Mouse (Mus musculus) intestine, postnatal 0 days (tissue): ENCODE results near the gene Hoxb5. TPM values are rescaled to one million over a fixed set of nuclear protein-coding genes. Genes with fewer than 3 reads are reported as not detected.

Source experiments
- ATAC-seq: fragments of 200-750 bp; cut with Nextera tagmentation; 2 replicates; pipeline ENCODE4 v1.8.0; 2017; ENCODE audit warnings: mild to moderate bottlenecking, moderate TSS enrichment, moderate library complexity
- H3K27ac ChIP-seq: fragments of 300-500 bp; sonication (generic); 2 replicates; pipeline ENCODE4 v1.5.1; 2014; ENCODE audit warnings: mild to moderate bottlenecking, low read depth, low read length, moderate library complexity
- H3K27me3 ChIP-seq: fragments of 300-500 bp; sonication (generic); replicated peaks from 2 replicates; pipeline ENCODE4 v1.6.1; 2014; ENCODE audit warnings: low read length, mixed read lengths; ENCODE audit not compliant: control insufficient read depth, insufficient read depth
- H3K36me3 ChIP-seq: fragments of 300-500 bp; sonication (generic); 2 replicates; pipeline ENCODE4 v1.6.1; 2014; ENCODE audit warnings: mild to moderate bottlenecking, moderate library complexity; ENCODE audit not compliant: control insufficient read depth, insufficient read depth
- H3K4me1 ChIP-seq: fragments of 300-500 bp; sonication (generic); replicated peaks from 2 replicates; pipeline ENCODE4 v1.6.1; 2014; ENCODE audit warnings: antibody characterized with exemption, low read length, mixed read lengths; ENCODE audit not compliant: control insufficient read depth, insufficient read depth
- H3K4me2 ChIP-seq: fragments of 300-500 bp; sonication (generic); replicated peaks from 2 replicates; pipeline ENCODE4 v1.6.1; 2014; ENCODE audit warnings: low read depth, mild to moderate bottlenecking, moderate library complexity
- H3K4me3 ChIP-seq: fragments of 300-500 bp; sonication (generic); 2 replicates; pipeline ENCODE4 v1.5.1; 2014; ENCODE audit warnings: low read depth, low read length
- H3K9ac ChIP-seq: fragments of 300-500 bp; sonication (generic); 2 replicates; pipeline ENCODE4 v1.6.1; 2014; ENCODE audit warnings: mild to moderate bottlenecking, low read depth, low read length
- H3K9me3 ChIP-seq: fragments of 300-500 bp; sonication (generic); 2 replicates; pipeline ENCODE4 v1.6.1; 2016; ENCODE audit warnings: mixed run types; ENCODE audit not compliant: control insufficient read depth
- CTCF ChIP-seq: sonication (generic); IDR thresholded peaks from 2 replicates; pipeline ENCODE4 v1.5.1; 2016; ENCODE audit warnings: low read depth, mild to moderate bottlenecking, control low read depth, antibody characterized with exemption, moderate library complexity
- WGBS: fragments of 180-500 bp; shearing (Covaris S2); extraction: QIAGEN DNeasy Blood & Tissue Kit; methylation state at CpG from one replicate; pipeline ENCODE4 v1.1.7; 2014; 5-methylcytosine and 5-hydroxymethylcytosine counted together
- polyA plus RNA-seq: library from polyadenylated mRNA; unstranded; fragments of >200 nt; fragmentation: Nextera tagmentation; extraction: Ambion mirVana; gene quantifications from 2 replicates; pipeline ENCODE4 v1.2.1, GENCODE M21; 2015

Hoxb5 gene
- polyA plus RNA-seq, 1 experiment from 2014 or later: 14.7 TPM

DNA sequence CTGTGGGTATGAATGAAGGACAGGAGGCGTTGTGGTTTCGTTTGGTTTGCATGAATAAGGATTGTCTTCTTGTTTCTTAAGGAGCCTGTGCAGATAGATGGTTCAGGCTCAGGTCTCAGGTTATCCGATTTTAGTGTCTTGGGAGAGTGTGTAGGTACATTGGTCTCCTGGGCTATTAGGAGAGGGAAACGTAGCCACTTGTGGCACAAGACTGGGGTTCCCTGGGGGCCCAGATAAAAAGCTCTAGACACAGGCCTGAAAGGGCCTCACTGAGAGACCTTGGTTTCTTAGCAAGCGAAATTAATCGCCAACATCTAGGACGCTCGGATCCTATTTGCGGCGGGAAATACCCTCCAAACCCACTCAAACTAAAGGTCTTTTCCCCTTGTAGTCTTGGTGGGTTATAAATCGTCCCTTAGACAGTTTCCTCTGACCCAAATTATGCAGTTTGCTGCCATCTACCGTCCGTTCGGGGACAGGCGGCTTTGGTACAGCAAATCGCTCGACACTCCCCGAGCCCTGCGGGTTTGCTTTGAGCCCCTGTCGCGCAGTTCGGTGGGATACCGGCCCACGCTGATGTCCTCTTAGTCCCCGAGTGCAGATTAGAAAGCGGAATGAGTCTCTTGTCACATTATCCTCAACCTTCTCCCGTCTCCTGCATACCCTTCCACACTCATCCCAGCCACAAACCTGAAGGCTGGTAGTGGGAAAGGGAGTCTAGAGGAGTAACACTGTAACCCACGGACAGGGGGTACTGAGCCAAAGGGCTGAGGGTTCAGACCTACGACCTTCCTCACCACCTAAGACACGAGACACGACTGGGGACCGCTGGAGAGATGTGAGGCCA is 8.7 kb upstream of the Hoxb5 start:
- Histone ChIP-seq H3K4me2 (peak overlapping the region; percentile 63), H3K4me1 (no peaks in the 10 kb centered on the region), H3K9me3 (no peaks in the 10 kb centered on the region), H3K27me3 (peaks cover 74% of the 10 kb centered on the region), H3K9ac (peak overlapping the region; percentile 51; the same call in 1 of the 2 replicates), H3K4me3 (peak overlapping the region; percentile 46), H3K36me3 (no peaks in the 10 kb centered on the region), H3K27ac (no peak overlapping the region)
- WGBS: 1% methylated on average over 32 of the region's 32 CpGs
- ATAC-seq: no peak
- peak; percentile 86 for TF ChIP-seq CTCF

DNA sequence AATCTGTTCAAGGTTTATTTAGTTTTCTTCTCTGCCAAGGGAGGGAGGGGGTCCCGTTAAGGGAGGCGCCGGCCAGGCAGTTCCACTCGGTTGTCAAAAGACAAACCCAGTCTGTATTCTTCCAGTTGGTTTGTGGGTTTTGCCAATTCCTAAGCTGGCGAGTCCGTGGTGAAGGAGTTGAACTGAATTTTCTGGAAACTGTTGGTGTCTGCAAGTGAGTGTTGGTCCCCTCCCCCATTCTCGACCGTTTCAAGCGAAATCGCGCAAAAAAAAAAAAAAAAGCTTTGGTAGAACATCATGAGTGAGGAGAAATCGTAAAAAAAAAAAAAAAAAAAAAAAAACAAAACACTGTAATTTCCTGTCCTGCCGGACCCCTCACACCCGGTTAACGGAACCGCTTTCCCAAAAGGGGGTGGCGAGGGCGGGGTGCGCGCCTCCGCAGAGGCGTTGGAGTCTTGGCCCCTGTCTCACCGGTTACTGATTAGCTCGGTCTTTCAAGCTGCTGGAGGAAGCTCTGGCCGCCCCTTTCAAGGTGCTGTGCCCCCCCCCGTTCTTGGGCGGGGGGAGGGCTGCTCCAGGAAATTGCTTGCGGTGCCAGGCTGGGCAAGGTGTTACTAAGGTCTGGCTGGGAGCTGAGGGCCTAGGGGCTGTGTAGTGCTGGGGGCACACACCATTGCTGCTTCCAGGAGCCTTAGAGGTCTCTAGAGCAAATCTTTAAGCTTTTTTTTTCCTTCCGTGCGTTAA is 7.9 kb upstream of the Hoxb5 start:
- Histone ChIP-seq H3K27me3 (peaks cover 80% of the 10 kb centered on the region), H3K4me2 (peak overlapping the region; percentile 63), H3K27ac (no peak overlapping the region), H3K4me3 (peak overlapping the region; percentile 46), H3K36me3 (no peaks in the 10 kb centered on the region), H3K9me3 (no peaks in the 10 kb centered on the region), H3K9ac (0 out of 2 replicates have a peak overlapping the region, but pooled peaks have one; percentile 11), H3K4me1 (no peaks in the 10 kb centered on the region; the same call in 1 of the 2 replicates)
- 2% methylated on average over 30 of the region's 30 CpGs for WGBS
- ATAC-seq: 0 out of 2 replicates have a peak, but pooled peaks have one; percentile 20
- TF ChIP-seq CTCF: no peak

DNA sequence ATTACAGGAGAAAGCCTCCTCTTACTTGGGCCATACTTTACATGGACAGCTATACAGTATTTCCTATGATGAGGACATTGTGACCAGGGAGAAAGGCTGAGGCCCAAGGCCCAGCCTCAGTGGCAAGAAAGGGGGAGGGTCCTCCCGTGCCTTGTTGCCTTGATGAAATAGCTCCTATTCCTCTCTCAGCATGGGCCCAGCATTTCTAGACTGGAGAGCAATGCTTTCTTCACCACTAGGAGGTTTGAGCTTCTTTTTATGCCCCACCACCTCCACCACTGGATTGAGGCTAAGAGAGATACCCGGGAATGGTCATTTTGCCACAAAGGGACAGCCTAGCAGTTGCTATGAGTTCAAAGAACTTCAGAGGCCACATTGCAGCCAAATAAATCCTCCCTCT is 6.1 kb upstream of the Hoxb5 start:
- Histone ChIP-seq H3K9ac (no peak overlapping the region), H3K27me3 (peaks cover 86% of the 10 kb centered on the region), H3K4me1 (no peaks in the 10 kb centered on the region; the same call in 1 of the 2 replicates), H3K9me3 (no peaks in the 10 kb centered on the region), H3K36me3 (no peaks in the 10 kb centered on the region), H3K4me2 (peak overlapping the region; percentile 6; the same call in 1 of the 2 replicates), H3K27ac (no peak overlapping the region), H3K4me3 (no peak overlapping the region)
- peak; percentile 34 for TF ChIP-seq CTCF
- no peak for ATAC-seq
- 42% methylated on average over 2 of the region's 2 CpGs for WGBS

DNA sequence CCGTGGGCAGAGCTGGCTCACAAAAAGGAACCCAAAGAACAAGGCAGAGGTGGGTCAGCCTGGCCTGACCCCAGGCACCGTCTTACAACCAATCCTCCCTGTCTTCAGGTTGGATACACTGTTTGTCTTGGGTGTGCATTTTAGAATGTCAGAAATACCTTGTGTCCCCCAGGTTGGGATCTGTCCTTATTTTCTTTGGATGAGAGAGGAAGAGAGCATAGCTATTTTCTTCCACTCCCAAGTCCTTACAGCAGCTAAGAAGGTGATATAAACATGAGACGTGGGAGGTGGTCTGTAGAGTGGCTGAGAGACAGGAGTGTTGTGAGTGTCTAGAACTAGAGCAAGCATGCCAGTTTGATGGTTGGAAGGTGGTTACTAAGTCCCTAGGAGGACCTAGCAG is 5.7 kb upstream of the Hoxb5 start:
- Histone ChIP-seq H3K4me1 (no peaks in the 10 kb centered on the region; the same call in 1 of the 2 replicates), H3K27me3 (peaks cover 85% of the 10 kb centered on the region), H3K9me3 (no peaks in the 10 kb centered on the region), H3K27ac (no peak overlapping the region), H3K9ac (no peak overlapping the region), H3K36me3 (no peaks in the 10 kb centered on the region), H3K4me3 (no peak overlapping the region), H3K4me2 (no peak overlapping the region; the same call in 1 of the 2 replicates)
- 54% methylated on average over 3 of the region's 3 CpGs for WGBS
- no peak for ATAC-seq
- no peak for TF ChIP-seq CTCF

DNA sequence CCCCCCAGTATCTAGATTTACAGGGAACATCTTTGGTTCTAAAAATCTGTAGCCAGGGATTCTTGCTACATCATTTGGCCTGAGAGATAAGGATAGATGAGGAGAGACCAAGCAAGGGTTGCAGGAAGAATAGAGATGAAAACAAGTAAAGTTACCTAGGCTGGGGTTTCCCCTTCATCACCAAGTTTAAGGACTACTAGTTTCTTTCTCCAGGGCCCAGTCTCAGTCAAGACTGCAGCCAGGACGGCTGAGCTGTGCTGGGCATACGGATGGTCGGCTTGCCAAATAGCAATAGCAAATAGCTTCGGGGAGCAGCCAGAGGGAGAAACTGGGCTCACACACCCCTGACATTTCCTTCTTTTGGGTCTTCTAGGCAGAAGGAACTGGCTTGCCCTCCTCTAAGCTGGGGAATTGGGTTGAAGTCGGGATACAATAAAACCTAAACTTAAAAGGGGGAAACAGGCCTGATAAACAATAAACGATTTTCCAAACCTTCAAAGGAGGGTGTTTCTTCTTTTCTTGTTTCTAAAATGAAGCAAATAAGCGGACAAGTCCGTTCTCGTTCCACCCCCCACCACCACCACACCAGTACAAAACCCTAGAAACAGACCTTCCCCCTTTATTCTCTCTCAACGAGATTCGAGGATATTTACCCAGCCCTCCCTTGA is 5.0 kb upstream of the Hoxb5 start:
- Histone ChIP-seq H3K4me1 (no peaks in the 10 kb centered on the region; the same call in 1 of the 2 replicates), H3K27me3 (peaks cover 84% of the 10 kb centered on the region), H3K27ac (no peak overlapping the region), H3K36me3 (no peaks in the 10 kb centered on the region), H3K4me3 (peak overlapping the region; percentile 53; the same call in 1 of the 2 replicates), H3K9ac (no peak overlapping the region), H3K9me3 (no peaks in the 10 kb centered on the region), H3K4me2 (peak overlapping the region; percentile 82)
- no peak for ATAC-seq
- TF ChIP-seq CTCF: no peak
- WGBS: 45% methylated on average over 11 of the region's 11 CpGs
